Mouse (Mus musculus): ENCODE results near the gene Cdc5l. TPM values are rescaled to one million over a fixed set of nuclear protein-coding genes. Genes with fewer than 3 reads are reported as not detected.
"Not testable (repeated sequence)": the region's sequence is repeated elsewhere in the genome, so short reads cannot be mapped to it uniquely, and the experiment has no call there.

Cdc5l gene
- polyA plus RNA-seq, 1 experiment from 2014 or later = 84.0 TPM

DNA sequence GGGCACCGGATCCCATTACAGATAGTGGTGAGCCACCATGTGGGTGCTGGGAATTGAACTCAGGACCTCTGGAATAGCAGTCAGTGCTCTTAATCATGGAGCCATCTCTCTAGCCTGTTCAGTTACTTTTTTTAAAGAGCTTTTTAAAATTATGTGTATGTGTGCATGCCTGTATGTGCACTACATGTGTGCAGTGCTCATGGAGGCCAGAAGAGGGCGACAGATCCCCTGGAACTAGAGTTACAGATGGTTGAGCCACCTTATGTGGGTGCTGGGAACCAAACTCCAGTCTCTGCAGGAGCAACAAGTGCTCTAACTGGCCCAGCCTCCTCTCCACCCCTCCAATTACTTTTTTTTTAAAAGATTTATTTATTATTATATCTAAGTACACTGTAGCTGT lies 33.2 kb upstream of the Cdc5l start:
- Histone ChIP-seq H3K4me1 (ENCODE audit: control insufficient read depth, insufficient read depth, low read length) (no peaks in the 10 kb centered on the region), H3K9ac (ENCODE audit: low read length) (no peak overlapping the region), H3K27ac (ENCODE audit: low read depth, low read length) (no peak overlapping the region), H3K36me3 (ENCODE audit: control insufficient read depth, insufficient read depth, low read length) (no peaks in the 10 kb centered on the region), H3K4me3 (ENCODE audit: low read depth, low read length) (no peak overlapping the region), H3K27me3 (ENCODE audit: control insufficient read depth, insufficient read depth, low read length) (no peaks in the 10 kb centered on the region), H3K4me2 (ENCODE audit: low read depth) (no peak overlapping the region), H3K9me3 (ENCODE audit: control insufficient read depth, low read length) (no peaks in the 10 kb centered on the region)
- 61% methylated on average over 2 of the region's 2 CpGs for WGBS
- DNase-seq (ENCODE audit: low spot score) (no peak), ATAC-seq (ENCODE audit: insufficient read depth, low FRiP score, low TSS enrichment) (no peak)

DNA sequence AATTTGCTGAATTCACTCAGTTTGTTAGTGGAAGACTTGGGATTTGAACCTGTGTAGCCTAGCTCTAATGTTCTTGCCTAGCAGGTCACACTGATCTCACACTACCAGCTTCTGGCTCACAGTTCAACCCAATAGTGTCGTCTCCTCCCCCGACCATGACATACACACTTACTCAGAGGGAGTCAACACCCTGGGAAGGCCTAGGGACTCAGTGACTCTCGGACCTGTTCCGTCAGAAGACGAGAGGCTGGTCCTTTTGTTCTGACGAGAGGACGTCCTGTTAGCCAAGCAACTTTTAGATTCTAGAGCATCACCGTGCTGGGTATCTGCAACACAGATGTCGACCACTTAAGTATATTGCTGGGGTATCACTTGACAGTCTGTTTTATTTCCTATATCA lies 30.7 kb upstream of the Cdc5l start:
- DNase-seq (ENCODE audit: low spot score) (no peak), ATAC-seq (ENCODE audit: insufficient read depth, low FRiP score, low TSS enrichment) (no peak)
- no peak overlapping the region for H3K9ac ChIP-seq (ENCODE audit: low read length)
- no peak overlapping the region for H3K27ac ChIP-seq (ENCODE audit: low read depth, low read length)
- H3K4me3 ChIP-seq (ENCODE audit: low read depth, low read length) = no peak overlapping the region
- 87% methylated on average over 9 of the region's 9 CpGs for WGBS
- no peaks in the 10 kb centered on the region for H3K36me3 ChIP-seq (ENCODE audit: control insufficient read depth, insufficient read depth, low read length)
- H3K4me2 ChIP-seq (ENCODE audit: low read depth) = no peak overlapping the region
- no peaks in the 10 kb centered on the region for H3K9me3 ChIP-seq (ENCODE audit: control insufficient read depth, low read length)
- no peaks in the 10 kb centered on the region for H3K27me3 ChIP-seq (ENCODE audit: control insufficient read depth, insufficient read depth, low read length)
- no peaks in the 10 kb centered on the region for H3K4me1 ChIP-seq (ENCODE audit: control insufficient read depth, insufficient read depth, low read length)

DNA sequence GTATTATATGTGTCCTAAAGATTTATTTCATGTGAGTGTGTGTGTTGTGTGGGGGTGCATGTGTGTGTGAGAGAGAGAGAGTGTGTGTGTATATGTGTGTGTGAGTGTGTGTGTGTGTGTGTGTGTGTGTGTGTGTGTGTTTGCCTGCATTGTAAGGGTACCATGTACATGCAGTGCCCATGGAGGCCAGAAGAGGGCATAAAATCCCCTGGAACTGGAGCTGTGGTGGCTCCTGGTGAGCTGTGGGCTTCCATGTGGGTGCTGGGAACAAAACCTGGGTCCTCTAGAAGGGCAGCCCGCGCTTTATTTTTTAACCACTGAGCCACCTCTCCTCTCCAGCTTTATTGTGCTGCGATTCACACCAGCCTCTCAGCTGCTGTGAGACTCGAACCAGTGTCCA lies 29.0 kb upstream of the Cdc5l start:
- no peaks in the 10 kb centered on the region for H3K36me3 ChIP-seq (ENCODE audit: control insufficient read depth, insufficient read depth, low read length)
- ATAC-seq (ENCODE audit: insufficient read depth, low FRiP score, low TSS enrichment) (no peak), DNase-seq (ENCODE audit: low spot score) (no peak)
- no peak overlapping the region for H3K9ac ChIP-seq (ENCODE audit: low read length)
- H3K4me3 ChIP-seq (ENCODE audit: low read depth, low read length) = no peak overlapping the region
- no peaks in the 10 kb centered on the region for H3K4me1 ChIP-seq (ENCODE audit: control insufficient read depth, insufficient read depth, low read length)
- WGBS = 96% methylated on average over 4 of the region's 4 CpGs
- no peak overlapping the region for H3K27ac ChIP-seq (ENCODE audit: low read depth, low read length)
- no peak overlapping the region for H3K4me2 ChIP-seq (ENCODE audit: low read depth)
- H3K9me3 ChIP-seq (ENCODE audit: control insufficient read depth, low read length) = no peaks in the 10 kb centered on the region
- no peaks in the 10 kb centered on the region for H3K27me3 ChIP-seq (ENCODE audit: control insufficient read depth, insufficient read depth, low read length)

DNA sequence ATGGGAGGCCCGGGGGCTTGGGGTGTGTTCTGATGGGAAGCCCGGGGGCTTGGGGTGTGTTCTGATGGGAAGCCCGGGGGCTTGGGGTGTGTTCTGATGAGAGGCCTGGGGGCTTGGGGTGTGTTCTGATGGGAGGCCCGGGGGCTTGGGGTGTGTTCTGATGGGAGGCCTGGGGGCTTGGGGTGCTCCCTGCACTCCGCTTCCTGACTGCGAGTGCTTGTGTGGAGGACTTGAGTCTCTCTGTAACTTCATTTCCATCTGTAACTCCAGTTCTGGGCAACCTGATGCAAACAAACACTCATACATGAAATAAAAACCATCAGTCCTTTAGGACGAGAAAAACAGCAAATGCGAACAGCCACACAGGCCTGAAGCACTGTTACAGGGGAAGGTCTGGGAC lies 25.5 kb upstream of the Cdc5l start:
- Histone ChIP-seq H3K27me3 (ENCODE audit: control insufficient read depth, insufficient read depth, low read length) (no peaks in the 10 kb centered on the region), H3K36me3 (ENCODE audit: control insufficient read depth, insufficient read depth, low read length) (no peaks in the 10 kb centered on the region), H3K4me2 (ENCODE audit: low read depth) (no peak overlapping the region), H3K4me1 (ENCODE audit: control insufficient read depth, insufficient read depth, low read length) (no peaks in the 10 kb centered on the region), H3K9me3 (ENCODE audit: control insufficient read depth, low read length) (no peaks in the 10 kb centered on the region), H3K27ac (ENCODE audit: low read depth, low read length) (no peak overlapping the region), H3K4me3 (ENCODE audit: low read depth, low read length) (no peak overlapping the region), H3K9ac (ENCODE audit: low read length) (no peak overlapping the region)
- 94% methylated on average over 8 of the region's 8 CpGs for WGBS
- ATAC-seq (ENCODE audit: insufficient read depth, low FRiP score, low TSS enrichment) = no peak
- DNase-seq (ENCODE audit: low spot score) = no peak

DNA sequence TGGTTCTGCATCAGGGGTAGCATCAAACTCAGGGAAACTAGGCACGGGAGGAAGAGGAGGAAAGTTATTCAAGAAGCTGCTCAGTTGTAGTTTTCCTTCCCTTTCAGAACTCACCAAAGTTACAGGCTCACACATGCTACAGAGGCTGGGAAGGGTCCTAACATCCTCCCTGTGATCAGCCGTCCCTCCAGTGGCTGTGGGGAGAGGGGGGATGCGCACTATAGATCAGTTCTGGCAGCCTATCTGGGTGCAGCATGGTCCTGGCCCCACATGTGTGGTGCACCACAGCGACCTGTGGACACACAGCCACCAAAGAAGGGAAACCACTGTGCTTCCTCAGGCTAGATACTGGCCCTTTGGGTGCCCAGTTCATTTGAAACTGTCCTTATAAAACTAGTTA lies 25.0 kb upstream of the Cdc5l start:
- Histone ChIP-seq H3K27me3 (ENCODE audit: control insufficient read depth, insufficient read depth, low read length) (no peaks in the 10 kb centered on the region), H3K4me2 (ENCODE audit: low read depth) (no peak overlapping the region), H3K9me3 (ENCODE audit: control insufficient read depth, low read length) (no peaks in the 10 kb centered on the region), H3K4me3 (ENCODE audit: low read depth, low read length) (no peak overlapping the region), H3K9ac (ENCODE audit: low read length) (no peak overlapping the region), H3K27ac (ENCODE audit: low read depth, low read length) (no peak overlapping the region), H3K36me3 (ENCODE audit: control insufficient read depth, insufficient read depth, low read length) (no peaks in the 10 kb centered on the region), H3K4me1 (ENCODE audit: control insufficient read depth, insufficient read depth, low read length) (no peaks in the 10 kb centered on the region)
- WGBS = 81% methylated on average over 4 of the region's 4 CpGs
- DNase-seq (ENCODE audit: low spot score) (no peak), ATAC-seq (ENCODE audit: insufficient read depth, low FRiP score, low TSS enrichment) (no peak)

DNA sequence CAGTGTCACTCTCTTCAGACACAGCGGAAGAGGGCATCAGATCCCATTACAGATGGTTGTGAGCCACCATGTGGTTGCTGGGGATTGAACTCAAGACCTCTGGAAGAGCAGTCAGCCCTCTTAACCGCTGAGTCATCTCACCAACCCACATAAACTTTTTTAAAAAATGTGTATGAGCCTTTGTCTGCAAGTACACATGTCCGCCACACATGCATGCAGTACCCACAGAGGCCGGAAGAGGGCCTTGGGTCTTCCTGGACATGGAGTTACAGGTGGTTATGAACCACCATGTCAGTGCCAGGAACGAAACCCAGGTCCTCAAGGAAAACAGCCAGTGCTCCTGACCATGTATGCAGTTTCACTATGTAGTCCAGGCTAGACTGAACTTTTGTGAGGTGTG lies 23.9 kb upstream of the Cdc5l start:
- 92% methylated on average over 5 of the region's 5 CpGs for WGBS
- H3K4me3 ChIP-seq (ENCODE audit: low read depth, low read length) = no peak overlapping the region
- no peaks in the 10 kb centered on the region for H3K36me3 ChIP-seq (ENCODE audit: control insufficient read depth, insufficient read depth, low read length)
- ATAC-seq (ENCODE audit: insufficient read depth, low FRiP score, low TSS enrichment) (no peak), DNase-seq (ENCODE audit: low spot score) (no peak)
- no peak overlapping the region for H3K27ac ChIP-seq (ENCODE audit: low read depth, low read length)
- no peaks in the 10 kb centered on the region for H3K9me3 ChIP-seq (ENCODE audit: control insufficient read depth, low read length)
- no peak overlapping the region for H3K4me2 ChIP-seq (ENCODE audit: low read depth)
- H3K4me1 ChIP-seq (ENCODE audit: control insufficient read depth, insufficient read depth, low read length) = no peaks in the 10 kb centered on the region
- H3K27me3 ChIP-seq (ENCODE audit: control insufficient read depth, insufficient read depth, low read length) = no peaks in the 10 kb centered on the region
- no peak overlapping the region for H3K9ac ChIP-seq (ENCODE audit: low read length)

DNA sequence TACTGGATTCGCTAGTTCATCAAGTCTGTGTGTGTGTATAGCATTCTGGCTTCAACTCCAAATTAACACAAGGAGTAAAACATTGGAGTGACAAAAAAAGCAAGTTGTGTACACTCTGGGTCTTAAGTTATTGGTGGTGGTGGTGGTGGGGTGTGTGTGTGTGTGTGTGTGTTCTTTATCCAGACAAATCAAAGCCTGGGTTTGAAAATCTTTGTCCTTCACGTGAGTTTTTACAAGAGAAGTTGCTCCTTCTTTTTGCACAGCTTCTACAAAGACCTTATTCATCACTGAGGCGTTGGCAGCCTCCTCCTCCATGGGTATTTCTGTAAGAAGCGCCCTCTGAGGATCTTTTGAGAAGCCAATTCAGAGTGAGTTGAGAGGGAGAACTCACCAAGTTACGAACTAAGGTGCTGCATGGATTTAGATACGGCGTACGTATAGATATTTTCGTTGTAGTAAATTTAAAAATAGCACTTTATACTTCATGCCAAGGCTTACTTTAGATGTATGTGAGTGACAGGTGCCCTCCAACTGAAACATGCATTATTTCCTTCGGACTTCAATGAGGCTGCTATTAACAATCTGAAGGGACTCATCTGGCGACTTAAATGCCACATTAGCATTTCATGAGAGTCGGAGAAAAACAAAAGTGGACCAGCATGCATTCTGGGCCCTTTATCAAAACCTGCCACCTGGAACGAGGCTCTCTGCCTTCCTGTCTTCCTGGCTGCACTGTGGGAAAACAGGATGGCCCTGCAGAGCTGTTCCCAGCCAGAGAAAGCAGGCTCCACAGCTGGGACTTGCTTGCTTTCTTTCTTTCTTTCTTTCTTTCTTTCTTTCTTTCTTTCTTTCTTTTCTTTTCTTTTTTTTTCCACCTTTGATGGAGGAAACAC lies 23.0 kb upstream of the Cdc5l start:
- Histone ChIP-seq H3K27me3 (ENCODE audit: control insufficient read depth, insufficient read depth, low read length) (no peaks in the 10 kb centered on the region), H3K9me3 (ENCODE audit: control insufficient read depth, low read length) (no peaks in the 10 kb centered on the region), H3K4me3 (ENCODE audit: low read depth, low read length) (no peak overlapping the region), H3K9ac (ENCODE audit: low read length) (no peak overlapping the region), H3K27ac (ENCODE audit: low read depth, low read length) (no peak overlapping the region), H3K4me2 (ENCODE audit: low read depth) (no peak overlapping the region), H3K4me1 (ENCODE audit: control insufficient read depth, insufficient read depth, low read length) (no peaks in the 10 kb centered on the region), H3K36me3 (ENCODE audit: control insufficient read depth, insufficient read depth, low read length) (no peaks in the 10 kb centered on the region)
- WGBS = 56% methylated on average over 13 of the region's 13 CpGs
- DNase-seq (ENCODE audit: low spot score) (peak; percentile 18), ATAC-seq (ENCODE audit: insufficient read depth, low FRiP score, low TSS enrichment) (no peak)

DNA sequence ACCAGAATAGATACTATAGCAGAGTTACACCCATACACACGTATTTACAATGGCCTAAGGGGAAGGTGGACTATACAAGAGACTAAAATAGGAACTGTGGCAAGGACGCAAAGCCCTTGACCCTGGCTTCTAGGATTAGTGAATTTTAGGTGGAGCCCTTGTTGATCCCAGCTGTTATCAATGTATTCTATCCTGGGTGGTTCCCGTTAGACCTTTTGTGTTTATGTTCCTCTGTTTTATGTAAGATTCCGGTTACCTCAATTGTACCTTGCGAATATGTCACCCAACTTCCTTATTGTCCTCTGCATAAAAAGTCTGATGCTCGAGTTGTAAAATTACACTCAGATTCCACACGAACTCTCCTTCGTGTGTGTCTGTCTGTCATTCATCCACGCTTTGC lies 22.2 kb upstream of the Cdc5l start:
- DNase-seq (ENCODE audit: low spot score); H3K9ac ChIP-seq (ENCODE audit: low read length); H3K4me2 ChIP-seq (ENCODE audit: low read depth); H3K36me3 ChIP-seq (ENCODE audit: control insufficient read depth, insufficient read depth, low read length); H3K4me3 ChIP-seq (ENCODE audit: low read depth, low read length); ATAC-seq (ENCODE audit: insufficient read depth, low FRiP score, low TSS enrichment); H3K27me3 ChIP-seq (ENCODE audit: control insufficient read depth, insufficient read depth, low read length); H3K9me3 ChIP-seq (ENCODE audit: control insufficient read depth, low read length); H3K27ac ChIP-seq (ENCODE audit: low read depth, low read length); H3K4me1 ChIP-seq (ENCODE audit: control insufficient read depth, insufficient read depth, low read length): not testable (repeated sequence)
- WGBS = 92% methylated on average over 8 of the region's 9 CpGs

DNA sequence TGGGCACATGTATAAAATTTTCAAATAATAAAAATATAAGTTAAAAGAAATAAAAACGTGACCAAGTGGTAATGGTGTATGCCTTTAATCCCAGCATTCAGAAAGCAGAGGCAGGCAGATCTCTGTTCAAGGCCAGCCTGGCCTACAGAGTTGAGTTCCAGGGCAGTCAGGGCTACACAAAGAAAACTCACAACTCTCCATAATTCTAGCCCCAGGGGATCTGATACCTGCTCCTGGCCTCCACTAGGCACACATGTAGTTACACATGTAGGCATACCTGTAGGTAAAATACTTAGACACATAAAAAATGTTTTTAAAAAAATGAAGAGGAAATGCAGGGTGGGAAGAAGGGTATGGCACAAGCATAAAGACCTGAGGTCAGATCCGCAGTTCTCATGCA lies 21.3 kb upstream of the Cdc5l start:
- no peak overlapping the region for H3K4me3 ChIP-seq (ENCODE audit: low read depth, low read length)
- ATAC-seq (ENCODE audit: insufficient read depth, low FRiP score, low TSS enrichment) = no peak
- no peak for DNase-seq (ENCODE audit: low spot score)
- H3K4me1 ChIP-seq (ENCODE audit: control insufficient read depth, insufficient read depth, low read length) = no peaks in the 10 kb centered on the region
- H3K27ac ChIP-seq (ENCODE audit: low read depth, low read length) = no peak overlapping the region
- H3K9me3 ChIP-seq (ENCODE audit: control insufficient read depth, low read length) = no peaks in the 10 kb centered on the region
- H3K27me3 ChIP-seq (ENCODE audit: control insufficient read depth, insufficient read depth, low read length) = no peaks in the 10 kb centered on the region
- no peak overlapping the region for H3K4me2 ChIP-seq (ENCODE audit: low read depth)
- no peaks in the 10 kb centered on the region for H3K36me3 ChIP-seq (ENCODE audit: control insufficient read depth, insufficient read depth, low read length)
- WGBS = 76% methylated on average over 2 of the region's 2 CpGs
- no peak overlapping the region for H3K9ac ChIP-seq (ENCODE audit: low read length)

All from neural tube, embryonic 11.5 days (tissue).